Mouse (Mus musculus) gastrocnemius, postnatal 25 days (tissue): Measurements from ENCODE around the gene Ccdc47. TPM values are rescaled to one million over a fixed set of nuclear protein-coding genes. Genes with fewer than 3 reads are reported as not detected.
"Not testable (repeated sequence)": the region's sequence is repeated elsewhere in the genome, so short reads cannot be mapped to it uniquely, and the experiment has no call there.

Experiments used
- DNase-seq: peaks from one replicate; pipeline ENCODE4 v3.0.0; 2022
- long read RNA-seq, 2 experiments: library from polyadenylated mRNA; stranded (forward); transcript quantifications; one replicate each; pipeline ENCODE4 v2.0.0; 2021
- total RNA-seq, 2 experiments: library from RNA; stranded (reverse); gene quantifications; 1 replicate in 1 of 2; 2 replicates in 1 of 2; pipeline ENCODE4 v1.2.3; 2021

Ccdc47 gene
- 10 to 100 TPM; 58.1 to 69.1 TPM for total RNA-seq
- long read RNA-seq, experiment 1, full-length matches to known transcripts, result 41 of 55 reads
- long read RNA-seq, experiment 1, partial matches to known transcripts, result 7 of 55 reads
- long read RNA-seq, experiment 1, other reads (novel, unspliced or antisense), result 7 of 55 reads
- long read RNA-seq, experiment 2, full-length matches to known transcripts, result 83 of 107 reads
- long read RNA-seq, experiment 2, partial matches to known transcripts, result 11 of 107 reads
- long read RNA-seq, experiment 2, other reads (novel, unspliced or antisense), result 13 of 107 reads

- peak; percentile 97 for DNase-seq
Measured at GRCm38 (mm10) chr11:106215927-106216729, at the start of gene Ccdc47. TSS of gene Ccdc47 (minus strand) at chr11:106216344.

- no peak for DNase-seq
Measured at GRCm38 (mm10) chr11:106265570-106265969, 49.4 kb upstream of the Ccdc47 start.

GRCm38 (mm10) chr11:106264988-106265387 lies 48.8 kb upstream of the Ccdc47 start:
- DNase-seq, result no peak

DNA sequence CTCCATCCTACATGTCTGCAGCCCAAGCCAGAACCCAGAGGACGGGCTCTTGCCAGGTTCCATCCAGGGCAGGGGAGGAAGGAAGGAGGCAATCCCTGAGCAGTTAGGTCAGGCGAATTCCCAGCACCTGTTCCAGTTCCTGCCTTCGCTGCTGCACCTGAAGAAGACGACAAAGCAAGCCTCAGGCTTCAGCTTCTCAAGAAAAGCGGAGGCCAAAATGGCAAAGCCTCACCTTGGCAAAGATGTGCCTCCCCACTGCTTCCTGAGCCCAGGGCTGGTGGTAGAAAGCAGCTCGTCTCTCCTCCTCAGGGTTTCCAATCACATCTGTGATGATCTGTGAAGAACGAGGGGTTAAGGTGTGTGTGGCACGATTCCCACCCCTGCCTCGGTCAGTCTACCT lies 47.8 kb upstream of the Ccdc47 start:
- DNase-seq, result no peak

- peak; percentile 3 for DNase-seq
Measured at GRCm38 (mm10) chr11:106260826-106261450, 44.8 kb upstream of the Ccdc47 start.

DNA sequence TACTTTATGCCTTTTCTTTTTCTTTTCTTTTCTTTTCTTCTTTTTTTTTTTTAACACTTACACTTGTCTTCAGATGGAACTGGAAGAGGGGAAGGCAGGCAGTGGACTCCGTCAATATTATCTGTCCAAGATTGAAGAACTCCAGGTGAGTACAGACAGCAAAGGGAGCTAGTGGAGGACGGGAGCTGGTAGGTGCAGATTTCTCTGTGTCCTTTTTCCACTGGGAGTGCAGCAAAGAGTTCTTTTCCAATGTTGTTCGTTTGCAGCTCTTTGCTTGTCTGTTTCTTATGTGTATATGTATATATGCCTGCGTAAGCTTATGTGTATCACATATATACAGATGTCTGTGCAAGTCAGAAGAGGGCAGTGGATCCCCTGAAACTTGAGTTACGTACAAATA lies 40.6 kb upstream of the Ccdc47 start:
- no peak for DNase-seq

DNA sequence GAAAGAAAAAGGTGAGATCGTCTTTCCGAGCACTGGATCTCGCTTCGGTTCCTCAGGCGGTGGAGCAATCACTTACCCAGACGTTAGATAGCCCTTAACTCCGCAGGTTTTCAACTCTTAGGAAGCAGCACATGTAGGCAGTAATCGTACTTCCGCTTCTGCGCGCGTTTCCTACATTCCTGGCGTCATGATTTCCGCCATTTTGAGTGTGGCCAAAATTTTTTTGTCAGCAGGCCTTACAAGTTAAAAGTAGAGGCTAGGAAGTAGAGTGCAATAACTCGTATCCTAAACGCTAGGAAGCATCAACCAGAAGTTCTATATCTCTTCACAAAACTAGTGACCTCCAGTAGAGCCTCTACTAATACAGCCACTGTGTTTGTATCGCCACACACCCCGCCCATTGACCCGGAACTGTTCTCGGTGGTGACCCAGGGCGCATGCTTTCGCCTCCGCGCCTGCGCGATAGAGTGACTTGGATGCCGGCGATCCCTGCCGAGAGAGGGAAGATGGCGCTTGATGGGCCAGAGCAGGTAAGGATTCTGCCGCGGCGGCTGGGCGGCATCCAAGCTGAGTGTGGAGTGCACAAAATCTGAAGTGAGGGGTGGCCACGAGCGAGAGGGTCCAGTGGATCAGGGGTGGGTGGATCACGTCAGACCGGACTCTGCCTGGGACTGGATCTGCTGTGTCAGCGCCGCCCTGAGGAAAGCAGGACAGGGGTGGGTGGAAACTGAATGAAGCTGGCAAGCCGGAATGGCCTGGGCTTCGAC lies 39.7 kb upstream of the Ccdc47 start, which contains the start of the genes Ftsj3 and Psmc5:
Gene Ftsj3 (minus strand): TSS at position 395 of the 767 bp plus-strand sequence.
Gene Psmc5 (plus strand): TSS at position 470 of the 767 bp plus-strand sequence.
- peak; percentile 93 for DNase-seq

DNA sequence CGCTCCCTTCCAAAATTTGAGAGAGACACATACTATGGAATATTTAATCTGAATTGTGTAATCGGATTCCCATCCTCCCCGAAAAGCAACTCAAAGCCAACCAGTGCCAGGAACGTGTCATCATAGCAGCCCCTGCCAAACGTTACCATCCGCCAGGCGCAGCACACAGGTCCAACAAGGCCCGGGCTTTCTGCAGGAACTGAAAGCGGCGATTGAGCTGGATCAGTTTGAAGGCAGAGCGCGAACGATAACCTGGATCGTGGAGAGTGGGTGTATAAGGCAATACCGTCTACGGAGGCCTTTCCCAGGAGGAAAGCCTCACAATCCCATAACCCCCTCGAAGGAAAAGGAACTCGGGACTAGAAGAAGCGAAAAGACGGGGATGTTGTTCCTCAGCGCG lies 39.0 kb upstream of the Ccdc47 start:
- DNase-seq, result no peak

GRCm38 (mm10) chr11:106254767-106255166 lies 38.6 kb upstream of the Ccdc47 start:
- DNase-seq, result no peak

GRCm38 (mm10) chr11:106249326-106249725 lies 33.2 kb upstream of the Ccdc47 start:
- no peak for DNase-seq

GRCm38 (mm10) chr11:106246834-106247233 lies 30.7 kb upstream of the Ccdc47 start:
- no peak for DNase-seq

DNA sequence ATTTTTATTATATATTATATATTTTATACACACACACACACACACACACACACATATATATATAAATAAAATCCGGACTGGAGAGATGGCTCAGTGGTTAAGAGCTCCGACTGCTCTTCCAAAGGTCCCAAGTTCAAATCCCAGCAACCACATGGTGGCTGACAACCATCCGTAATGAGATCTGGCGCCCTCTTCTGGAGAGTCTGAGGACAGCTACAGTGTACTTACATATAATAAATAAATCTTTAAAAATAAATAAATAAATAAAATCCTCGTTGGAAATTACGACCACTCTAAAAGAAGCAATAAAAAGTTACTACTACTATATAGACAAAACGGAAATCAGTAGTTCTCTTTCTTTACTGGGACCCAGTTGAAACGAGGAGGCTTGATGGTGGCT lies 17.8 kb upstream of the Ccdc47 start:
- DNase-seq, result not testable (repeated sequence)

GRCm38 (mm10) chr11:106220603-106221002 lies 4.5 kb upstream of the Ccdc47 start:
- no peak for DNase-seq

DNA sequence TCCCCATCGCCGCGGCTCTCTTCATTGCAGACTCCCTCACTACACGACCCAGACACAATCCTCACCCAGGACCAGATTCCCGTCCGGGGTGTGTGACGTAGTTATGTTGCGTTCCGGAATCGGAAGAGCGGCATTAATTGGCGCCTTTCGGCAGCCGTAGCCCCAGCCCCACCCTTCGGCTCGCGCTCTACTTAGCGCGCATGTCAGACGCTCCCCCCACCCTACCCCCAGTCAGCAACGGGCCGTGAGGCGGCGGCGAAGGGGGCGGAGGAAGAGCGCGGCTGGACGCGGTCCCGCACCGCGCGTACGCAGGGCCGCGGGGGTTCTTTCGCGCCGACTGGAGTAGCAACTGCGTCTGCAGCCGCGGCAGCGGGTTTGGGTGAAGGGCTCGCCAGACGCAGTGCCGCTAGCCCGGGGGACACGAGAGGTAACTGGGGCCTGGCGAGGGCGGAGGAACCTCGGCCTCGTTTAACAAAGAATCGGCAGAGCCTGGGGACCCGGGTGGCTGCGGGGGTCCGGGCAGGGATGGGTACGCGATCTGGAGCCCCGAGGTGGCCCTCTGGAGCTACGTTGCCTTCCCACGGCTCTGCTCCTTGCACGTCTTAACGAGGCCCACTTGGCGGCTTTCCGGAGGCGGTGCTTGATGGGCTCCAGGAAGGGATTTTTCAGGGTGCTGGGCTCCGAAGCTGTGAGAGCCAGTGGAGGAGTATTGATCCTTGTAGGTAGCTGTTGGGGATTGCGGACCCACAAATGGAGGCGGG lies 766 bp upstream of the Ccdc47 start, which contains the start of gene Ddx42:
Gene Ddx42 (plus strand): TSS at position 197 of the 761 bp plus-strand sequence.
- peak; percentile 93 for DNase-seq

DNA sequence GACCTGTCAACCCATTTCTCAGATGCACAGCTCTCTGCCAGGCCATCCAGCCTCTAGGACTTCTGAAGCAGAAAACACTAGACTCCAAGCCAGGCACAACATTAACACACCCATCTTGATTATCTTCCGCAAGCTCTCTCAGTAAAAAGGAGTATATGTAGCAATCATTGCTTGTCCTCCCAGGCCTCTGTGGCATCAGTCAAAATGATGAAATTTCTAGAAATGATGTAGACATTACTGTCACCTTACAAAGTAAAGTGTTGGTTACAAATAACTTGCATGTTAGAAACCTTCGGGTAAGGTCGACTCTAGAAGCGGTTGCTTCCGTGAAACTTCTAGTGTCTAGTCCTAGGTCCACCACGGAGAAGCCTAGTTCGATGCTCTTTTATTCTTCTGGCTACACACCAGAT lies 689 bp downstream of the Ccdc47 start:
- DNase-seq, result no peak

GRCm38 (mm10) chr11:106214856-106215255 lies 1.3 kb downstream of the Ccdc47 start:
- DNase-seq, result no peak

- no peak for DNase-seq
Measured at GRCm38 (mm10) chr11:106212771-106213170, 3.4 kb downstream of the Ccdc47 start.

DNA sequence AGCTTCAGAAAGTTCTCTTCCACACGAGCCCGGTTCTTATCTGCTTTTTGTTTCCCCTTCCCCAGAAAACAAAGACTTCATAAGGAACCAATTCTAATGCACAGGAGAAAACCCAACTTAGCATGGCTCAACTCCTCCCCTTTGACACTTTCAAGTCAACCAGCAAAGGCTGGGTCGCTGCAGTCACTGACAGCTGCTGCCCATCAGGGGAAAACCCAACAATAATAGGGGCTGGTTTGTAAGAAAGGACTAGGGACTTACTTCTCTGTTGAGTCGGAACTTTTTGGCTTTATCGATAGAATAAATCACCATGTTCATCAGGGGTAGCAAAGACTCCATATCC lies 14.1 kb downstream of the Ccdc47 start, which contains the start of gene Strada:
Gene Strada (minus strand): TSS at position 46 of the 343 bp plus-strand sequence.
- no peak for DNase-seq

- no peak for DNase-seq
Measured at GRCm38 (mm10) chr11:106201337-106202122, 14.6 kb downstream of the Ccdc47 start.

GRCm38 (mm10) chr11:106200756-106201155 lies 15.4 kb downstream of the Ccdc47 start:
- DNase-seq, result no peak
